Mouse (Mus musculus): ENCODE data around the gene Plscr3.
"Not testable (repeated sequence)": the region's sequence is repeated elsewhere in the genome, so short reads cannot be mapped to it uniquely, and the experiment has no call there.

Gene Plscr3

GRCm38 (mm10) chr11:69834001-69834549, 12.1 kb upstream of the Plscr3 start:
- DNase-seq = no peak

GRCm38 (mm10) chr11:69835326-69835965, 10.7 kb upstream of the Plscr3 start:
- no peak for DNase-seq

GRCm38 (mm10) chr11:69835966-69836335, 10.2 kb upstream of the Plscr3 start:
- no peak for DNase-seq

- peak; percentile 67 for DNase-seq
These were observed 9.2 kb upstream of the Plscr3 start for GRCm38 (mm10) chr11:69836703-69837576.

GRCm38 (mm10) chr11:69837604-69837951, 8.6 kb upstream of the Plscr3 start, which contains the start of gene Nlgn2:
Gene Nlgn2, minus strand, starts transcription at chr11:69837784.
- DNase-seq = no peak

GRCm38 (mm10) chr11:69837952-69838713, 8.0 kb upstream of the Plscr3 start, which contains the start of gene Tmem256:
Gene Tmem256, plus strand, starts transcription at chr11:69838514.
- DNase-seq = peak; percentile 97

GRCm38 (mm10) chr11:69838714-69839104, 7.5 kb upstream of the Plscr3 start:
- DNase-seq = no peak

GRCm38 (mm10) chr11:69846738-69847688, 837 bp downstream of the Plscr3 start:
- DNase-seq = peak; percentile 38

GRCm38 (mm10) chr11:69848021-69848420, 1.8 kb downstream of the Plscr3 start:
- peak; percentile 68 for DNase-seq

- DNase-seq = peak; percentile 14
These were observed 3.0 kb downstream of the Plscr3 start for GRCm38 (mm10) chr11:69849128-69849527.

GRCm38 (mm10) chr11:69849884-69850283, 3.7 kb downstream of the Plscr3 start:
- peak; percentile 13 for DNase-seq

- DNase-seq = no peak
These were observed 4.6 kb downstream of the Plscr3 start for GRCm38 (mm10) chr11:69850754-69851153.

- DNase-seq = no peak
These were observed 7.8 kb downstream of the Plscr3 start for GRCm38 (mm10) chr11:69853994-69854393.

- DNase-seq = no peak
These were observed 8.5 kb downstream of the Plscr3 start for GRCm38 (mm10) chr11:69854680-69855079.

GRCm38 (mm10) chr11:69855347-69855746, 9.2 kb downstream of the Plscr3 start:
- DNase-seq = peak; percentile 47

- no peak for DNase-seq
These were observed 12.2 kb downstream of the Plscr3 start, which contains the start of gene Tnk1 for GRCm38 (mm10) chr11:69858113-69858998. Gene Tnk1, minus strand, starts transcription at chr11:69858730.

GRCm38 (mm10) chr11:69863729-69864128, 17.6 kb downstream of the Plscr3 start:
- DNase-seq = not testable (repeated sequence)

GRCm38 (mm10) chr11:69864138-69864860, 18.1 kb downstream of the Plscr3 start:
- DNase-seq = no peak

GRCm38 (mm10) chr11:69865561-69865960, 19.4 kb downstream of the Plscr3 start:
- DNase-seq = no peak

GRCm38 (mm10) chr11:69867335-69867734, 21.2 kb downstream of the Plscr3 start:
- no peak for DNase-seq

Data from cerebellum, adult 8-10 months (tissue).